Mouse (Mus musculus): ENCODE data around the gene Smim6. TPM values are rescaled to one million over a fixed set of nuclear protein-coding genes. Genes with fewer than 3 reads are reported as not detected.
A peak's percentile ranks its signal among the peaks of the same experiment; 100 is the strongest.

Smim6 gene
- polyA plus RNA-seq, 1 experiment from 2014 or later: 16.1 TPM

DNA sequence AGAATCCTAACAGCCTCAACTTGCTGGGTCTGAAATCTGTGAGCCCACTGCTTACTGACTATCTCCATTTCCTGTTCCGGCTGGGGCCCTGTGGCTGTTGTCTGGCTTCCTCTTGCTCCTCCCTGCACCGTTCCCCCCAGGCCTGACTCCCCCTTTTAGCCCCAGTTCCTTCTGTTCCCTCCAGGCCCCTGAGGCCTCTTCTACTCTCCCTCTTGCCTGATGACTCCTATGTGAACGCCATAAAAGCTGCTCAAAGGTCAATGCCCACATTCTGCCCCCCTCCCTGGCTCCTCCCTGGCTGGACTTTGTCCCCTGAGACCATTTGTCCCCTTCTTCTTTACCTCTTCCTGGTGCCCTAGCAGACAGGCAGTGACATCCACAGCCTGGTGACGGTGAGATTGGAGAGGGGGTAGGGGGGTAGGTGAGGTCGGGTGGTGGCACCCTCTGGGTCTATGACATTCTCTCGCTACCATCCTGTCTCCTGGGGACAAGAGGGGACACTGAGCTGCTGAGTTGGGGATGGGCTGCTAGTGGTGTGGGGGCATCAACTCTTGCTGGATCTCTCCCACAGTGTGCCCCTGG, 34.6 kb upstream of the Smim6 start:
- TF ChIP-seq CTCF (IDR thresholded peaks at IDR 0.05; ENCODE audit: low read depth): no peak
- no peaks in the 10 kb centered on the region for H3K27me3 ChIP-seq (ENCODE audit: insufficient read depth, low read length)
- 36% methylated on average over 6 of the region's 6 CpGs for WGBS
- no peak overlapping the region; the same call in 1 of the 2 replicates for H3K4me3 ChIP-seq (replicated peaks; ENCODE audit: low read depth, low read length)
- no peaks in the 10 kb centered on the region for H3K36me3 ChIP-seq (ENCODE audit: insufficient read depth, low read length)
- no peaks in the 10 kb centered on the region for H3K4me1 ChIP-seq (replicated peaks; ENCODE audit: insufficient read depth, low read length)
- DNase-seq (ENCODE audit: low spot score): no peak
- H3K9ac ChIP-seq (ENCODE audit: low read depth, low read length): 0 out of 2 replicates have a peak overlapping the region, but pooled peaks have one; percentile 40
- peak overlapping the region; percentile 76 for H3K27ac ChIP-seq
- ATAC-seq (replicated peaks; ENCODE audit: low FRiP score, low read depth): peak; percentile 68
- H3K4me2 ChIP-seq (ENCODE audit: low read length): peak overlapping the region; percentile 21; the same call in 1 of the 2 replicates
- no peaks in the 10 kb centered on the region for H3K9me3 ChIP-seq (replicated peaks; ENCODE audit: low read length)

DNA sequence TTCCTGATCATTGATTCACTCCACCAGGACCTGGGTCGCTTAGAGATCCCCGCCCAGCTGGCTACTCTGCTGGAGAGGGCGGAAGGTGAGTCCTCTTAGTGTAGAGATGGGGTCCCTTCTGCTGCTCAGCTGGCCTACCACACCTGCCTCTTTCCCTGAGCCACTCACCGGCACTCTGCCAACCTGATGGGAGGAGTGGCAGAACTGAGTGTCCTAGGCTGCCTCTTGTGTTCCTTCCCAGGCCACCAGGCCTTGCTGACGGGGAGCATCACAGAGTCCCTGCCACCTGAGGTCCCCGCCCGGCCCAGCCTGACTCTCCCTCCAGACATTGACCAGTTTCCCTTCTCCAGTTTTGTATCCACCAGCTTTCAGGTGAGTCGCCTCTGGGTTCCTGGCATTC, 33.7 kb upstream of the Smim6 start:
- 68% methylated on average over 8 of the region's 8 CpGs for WGBS
- Histone ChIP-seq H3K36me3 (ENCODE audit: insufficient read depth, low read length) (no peaks in the 10 kb centered on the region), H3K9me3 (replicated peaks; ENCODE audit: low read length) (no peaks in the 10 kb centered on the region), H3K4me2 (ENCODE audit: low read length) (peak overlapping the region; percentile 21), H3K4me3 (replicated peaks; ENCODE audit: low read depth, low read length) (no peak overlapping the region), H3K9ac (ENCODE audit: low read depth, low read length) (0 out of 2 replicates have a peak overlapping the region, but pooled peaks have one; percentile 31), H3K27ac (no peak overlapping the region), H3K4me1 (replicated peaks; ENCODE audit: insufficient read depth, low read length) (no peaks in the 10 kb centered on the region), H3K27me3 (ENCODE audit: insufficient read depth, low read length) (no peaks in the 10 kb centered on the region)
- DNase-seq (ENCODE audit: low spot score) (no peak), ATAC-seq (replicated peaks; ENCODE audit: low FRiP score, low read depth) (no peak)
- TF ChIP-seq CTCF (IDR thresholded peaks at IDR 0.05; ENCODE audit: low read depth): no peak

DNA sequence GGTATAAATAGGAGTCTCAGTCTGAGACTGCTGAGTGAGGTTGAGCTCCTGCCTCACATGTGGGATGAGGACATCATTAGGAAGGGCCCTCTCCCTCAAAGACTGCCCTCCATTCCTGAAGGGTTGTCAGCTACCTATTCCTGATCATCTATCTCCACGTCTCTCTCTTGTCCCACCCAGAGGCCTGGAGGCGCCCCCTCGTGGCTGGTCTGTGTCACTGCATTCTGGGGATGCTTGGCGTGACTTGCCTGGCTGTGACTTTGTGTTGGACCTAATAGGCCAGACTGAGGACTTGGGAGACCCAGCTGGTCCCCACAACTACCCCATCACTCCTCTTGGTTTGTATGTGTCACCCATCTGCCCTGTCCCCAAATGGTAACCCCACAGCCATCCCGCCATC, 30.8 kb upstream of the Smim6 start:
- ATAC-seq (replicated peaks; ENCODE audit: low FRiP score, low read depth) (no peak), DNase-seq (ENCODE audit: low spot score) (no peak)
- Histone ChIP-seq H3K4me2 (ENCODE audit: low read length) (no peak overlapping the region), H3K27ac (no peak overlapping the region), H3K27me3 (ENCODE audit: insufficient read depth, low read length) (no peaks in the 10 kb centered on the region), H3K9ac (ENCODE audit: low read depth, low read length) (no peak overlapping the region), H3K4me3 (replicated peaks; ENCODE audit: low read depth, low read length) (no peak overlapping the region), H3K9me3 (replicated peaks; ENCODE audit: low read length) (no peaks in the 10 kb centered on the region), H3K36me3 (ENCODE audit: insufficient read depth, low read length) (no peaks in the 10 kb centered on the region), H3K4me1 (replicated peaks; ENCODE audit: insufficient read depth, low read length) (0 out of 2 replicates have a peak, but pooled peaks cover 3% of the 10 kb centered on the region)
- WGBS: 30% methylated on average over 5 of the region's 5 CpGs
- TF ChIP-seq CTCF (IDR thresholded peaks at IDR 0.05; ENCODE audit: low read depth): peak; percentile 77

DNA sequence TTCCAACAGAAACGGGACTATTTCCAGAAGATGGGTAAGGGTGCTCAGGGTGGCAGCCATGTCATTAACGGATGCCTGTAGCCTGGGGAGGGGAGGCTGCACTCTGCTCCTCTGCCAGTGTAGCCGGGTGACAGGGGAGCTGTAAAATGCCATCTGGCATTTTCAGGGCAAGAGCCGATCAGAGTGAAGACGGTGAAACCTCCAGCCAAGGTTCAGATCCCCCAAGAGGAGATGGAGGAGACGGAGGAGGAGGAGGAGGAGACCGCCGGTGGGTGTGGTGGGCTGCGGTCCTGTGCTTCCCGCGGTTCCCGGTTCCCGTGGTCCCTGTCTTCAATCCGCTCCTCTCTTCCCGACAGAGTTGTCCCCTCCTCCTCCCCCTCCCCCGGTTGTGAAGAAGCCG, 28.6 kb upstream of the Smim6 start:
- H3K4me1 ChIP-seq (replicated peaks; ENCODE audit: insufficient read depth, low read length): 0 out of 2 replicates have a peak, but pooled peaks cover 3% of the 10 kb centered on the region
- H3K27me3 ChIP-seq (ENCODE audit: insufficient read depth, low read length): no peaks in the 10 kb centered on the region
- H3K36me3 ChIP-seq (ENCODE audit: insufficient read depth, low read length): no peaks in the 10 kb centered on the region
- H3K9ac ChIP-seq (ENCODE audit: low read depth, low read length): no peak overlapping the region
- H3K4me2 ChIP-seq (ENCODE audit: low read length): 0 out of 2 replicates have a peak overlapping the region, but pooled peaks have one; percentile 7
- H3K4me3 ChIP-seq (replicated peaks; ENCODE audit: low read depth, low read length): no peak overlapping the region
- H3K27ac ChIP-seq: no peak overlapping the region
- no peak for DNase-seq (ENCODE audit: low spot score)
- no peak for TF ChIP-seq CTCF (IDR thresholded peaks at IDR 0.05; ENCODE audit: low read depth)
- ATAC-seq (replicated peaks; ENCODE audit: low FRiP score, low read depth): no peak
- 15% methylated on average over 17 of the region's 17 CpGs for WGBS
- H3K9me3 ChIP-seq (replicated peaks; ENCODE audit: low read length): no peaks in the 10 kb centered on the region

DNA sequence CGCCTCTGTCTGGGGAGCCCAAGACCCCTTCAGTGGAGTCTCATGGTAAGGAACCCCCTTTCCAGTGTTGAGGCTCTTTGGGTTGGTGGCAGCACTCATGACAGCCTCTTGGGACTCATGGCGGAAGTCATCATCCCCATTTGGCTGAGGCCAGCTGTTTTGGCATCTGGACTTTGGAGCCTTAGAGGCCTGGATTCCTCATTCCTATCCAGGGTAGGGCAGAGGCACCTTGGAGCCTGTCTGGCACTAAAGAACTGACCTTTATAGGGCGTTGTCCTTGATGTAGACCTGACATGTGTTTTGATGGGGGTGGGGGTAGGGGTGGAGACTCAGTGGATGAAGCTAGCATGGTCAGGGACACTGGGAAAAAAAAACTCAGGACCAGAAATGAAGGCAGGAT, 27.5 kb upstream of the Smim6 start:
- Histone ChIP-seq H3K9me3 (replicated peaks; ENCODE audit: low read length) (no peaks in the 10 kb centered on the region), H3K27ac (no peak overlapping the region), H3K36me3 (ENCODE audit: insufficient read depth, low read length) (no peaks in the 10 kb centered on the region), H3K27me3 (ENCODE audit: insufficient read depth, low read length) (no peaks in the 10 kb centered on the region), H3K4me3 (replicated peaks; ENCODE audit: low read depth, low read length) (no peak overlapping the region), H3K9ac (ENCODE audit: low read depth, low read length) (no peak overlapping the region), H3K4me2 (ENCODE audit: low read length) (no peak overlapping the region), H3K4me1 (replicated peaks; ENCODE audit: insufficient read depth, low read length) (0 out of 2 replicates have a peak, but pooled peaks cover 3% of the 10 kb centered on the region)
- WGBS: 95% methylated on average over 3 of the region's 3 CpGs
- TF ChIP-seq CTCF (IDR thresholded peaks at IDR 0.05; ENCODE audit: low read depth): no peak
- ATAC-seq (replicated peaks; ENCODE audit: low FRiP score, low read depth): no peak
- no peak for DNase-seq (ENCODE audit: low spot score)

DNA sequence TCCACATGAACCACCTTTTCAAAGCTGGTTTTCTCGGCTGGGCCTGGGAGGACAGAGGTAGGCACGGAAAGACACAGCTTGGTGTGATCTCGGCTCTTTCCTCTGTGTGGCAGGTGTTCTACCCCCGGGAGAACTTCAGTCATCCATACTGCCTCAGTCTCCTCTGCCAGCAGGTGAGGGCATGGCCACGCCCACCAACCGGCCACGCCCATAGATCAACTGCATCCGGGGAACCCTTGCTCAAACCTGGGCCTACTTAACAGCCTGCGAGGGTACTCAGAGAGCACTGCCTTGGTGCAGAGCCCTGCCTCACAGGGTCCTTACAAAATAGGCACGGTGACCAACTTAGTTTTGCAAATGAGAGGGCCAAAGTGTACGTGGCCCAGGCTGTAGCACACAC, 26.5 kb upstream of the Smim6 start:
- 74% methylated on average over 11 of the region's 11 CpGs for WGBS
- Histone ChIP-seq H3K9me3 (replicated peaks; ENCODE audit: low read length) (no peaks in the 10 kb centered on the region), H3K36me3 (ENCODE audit: insufficient read depth, low read length) (no peaks in the 10 kb centered on the region), H3K4me2 (ENCODE audit: low read length) (no peak overlapping the region), H3K9ac (ENCODE audit: low read depth, low read length) (no peak overlapping the region), H3K27me3 (ENCODE audit: insufficient read depth, low read length) (no peaks in the 10 kb centered on the region), H3K27ac (no peak overlapping the region), H3K4me3 (replicated peaks; ENCODE audit: low read depth, low read length) (no peak overlapping the region), H3K4me1 (replicated peaks; ENCODE audit: insufficient read depth, low read length) (0 out of 2 replicates have a peak, but pooled peaks cover 3% of the 10 kb centered on the region)
- no peak for TF ChIP-seq CTCF (IDR thresholded peaks at IDR 0.05; ENCODE audit: low read depth)
- no peak for DNase-seq (ENCODE audit: low spot score)
- no peak for ATAC-seq (replicated peaks; ENCODE audit: low FRiP score, low read depth)

Data from kidney, postnatal 0 days (tissue).